Mouse (Mus musculus) E14TG2a.4 (cell line): Measurements from ENCODE around the gene H2-M10.2.
"Not testable (repeated sequence)": the region's sequence is repeated elsewhere in the genome, so short reads cannot be mapped to it uniquely, and the experiment has no call there.

Experiments
- H3K27me3 ChIP-seq: 2 replicates; pipeline ENCODE4 v1.6.1; 2014; ENCODE audit warnings: low read length, control low read depth; ENCODE audit not compliant: insufficient read depth
- H3K36me3 ChIP-seq: 2 replicates; pipeline ENCODE4 v1.6.1; 2014; ENCODE audit warnings: low read length, control low read depth; ENCODE audit not compliant: insufficient read depth
- H3K4me1 ChIP-seq: replicated peaks from 2 replicates; pipeline ENCODE4 v1.6.1; 2014; ENCODE audit warnings: low read depth, low read length, control low read depth
- H3K4me3 ChIP-seq: replicated peaks from 2 replicates; pipeline ENCODE4 v1.5.1; 2014; ENCODE audit warnings: mild to moderate bottlenecking, low read length
- H3K9me3 ChIP-seq: 2 replicates; pipeline ENCODE4 v1.6.1; 2014; ENCODE audit warnings: low read length, control low read depth
- CTCF ChIP-seq: conservative IDR thresholded peaks from 2 replicates; pipeline ENCODE4 v1.5.1; 2014; ENCODE audit warnings: low read length
- NANOG ChIP-seq: IDR thresholded peaks from 2 replicates; pipeline ENCODE4 v1.6.1; 2014; ENCODE audit warnings: borderline replicate concordance, low read length, mixed read lengths
- POU5F1 ChIP-seq: IDR thresholded peaks from 2 replicates; pipeline ENCODE4 v1.6.1; 2014; ENCODE audit warnings: low read length, borderline replicate concordance

The H2-M10.2 gene

GRCm38 (mm10) chr17:36286390-36286789, at the start of gene H2-M10.2:
Gene H2-M10.2, minus strand, starts transcription at chr17:36286490.
- H3K36me3 ChIP-seq = peaks cover 8% of the 10 kb centered on the region
- no peak for TF ChIP-seq POU5F1
- no peak for TF ChIP-seq NANOG
- TF ChIP-seq CTCF = no peak
- peaks cover 6% of the 10 kb centered on the region; the same call in 1 of the 2 replicates for H3K9me3 ChIP-seq
- no peaks in the 10 kb centered on the region for H3K4me1 ChIP-seq
- no peak within 1 kb of the TSS for H3K4me3 ChIP-seq
- no peaks in the 10 kb centered on the region for H3K27me3 ChIP-seq

- Histone ChIP-seq H3K4me3 (no peak within 1 kb of the TSS), H3K27me3 (no peaks in the 10 kb centered on the region), H3K36me3 (no peaks in the 10 kb centered on the region), H3K9me3 (no peaks in the 10 kb centered on the region), H3K4me1 (no peaks in the 10 kb centered on the region)
- TF ChIP-seq NANOG (no peak), CTCF (no peak), POU5F1 (no peak)
These were observed 39.8 kb upstream of the H2-M10.2 start, which contains the start of gene H2-M10.1 for GRCm38 (mm10) chr17:36326055-36326454. Gene H2-M10.1, minus strand, starts transcription at chr17:36326155.

- peak overlapping the region; percentile 69 for H3K4me3 ChIP-seq
- H3K4me1 ChIP-seq = peaks cover 13% of the 10 kb centered on the region
- H3K36me3 ChIP-seq = no peaks in the 10 kb centered on the region
- no peak for TF ChIP-seq CTCF
- no peak for TF ChIP-seq NANOG
- H3K9me3 ChIP-seq = no peaks in the 10 kb centered on the region
- H3K27me3 ChIP-seq = peaks cover 25% of the 10 kb centered on the region
These were observed 29.5 kb upstream of the H2-M10.2 start for GRCm38 (mm10) chr17:36315689-36316253.

- TF ChIP-seq CTCF = no peak
- no peak for TF ChIP-seq POU5F1
- TF ChIP-seq NANOG = 0 out of 2 replicates have a peak, but pooled peaks have one; percentile 20
These were observed 28.9 kb upstream of the H2-M10.2 start for GRCm38 (mm10) chr17:36315041-36315688.

GRCm38 (mm10) chr17:36314511-36314910, 28.2 kb upstream of the H2-M10.2 start:
- no peak for TF ChIP-seq NANOG
- TF ChIP-seq POU5F1 = no peak
- peak overlapping the region; percentile 69 for H3K4me3 ChIP-seq
- no peaks in the 10 kb centered on the region for H3K36me3 ChIP-seq
- H3K27me3 ChIP-seq = peaks cover 25% of the 10 kb centered on the region
- H3K9me3 ChIP-seq = no peaks in the 10 kb centered on the region
- H3K4me1 ChIP-seq = peaks cover 13% of the 10 kb centered on the region

More at GRCm38 (mm10) chr17:36315041-36315688, 28.9 kb upstream of the H2-M10.2 start:
- Histone ChIP-seq H3K36me3 (no peaks in the 10 kb centered on the region), H3K4me1 (peaks cover 13% of the 10 kb centered on the region), H3K9me3 (no peaks in the 10 kb centered on the region), H3K4me3 (peak overlapping the region; percentile 69), H3K27me3 (peaks cover 25% of the 10 kb centered on the region)

- TF ChIP-seq NANOG (no peak), CTCF (no peak), POU5F1 (no peak)
- no peaks in the 10 kb centered on the region for H3K4me1 ChIP-seq
These were observed 23.0 kb upstream of the H2-M10.2 start for GRCm38 (mm10) chr17:36309293-36309692.

GRCm38 (mm10) chr17:36308855-36309254, 22.6 kb upstream of the H2-M10.2 start:
- H3K4me1 ChIP-seq, H3K9me3 ChIP-seq, H3K27me3 ChIP-seq, H3K4me3 ChIP-seq, H3K36me3 ChIP-seq: not testable (repeated sequence)

More at GRCm38 (mm10) chr17:36309293-36309692, 23.0 kb upstream of the H2-M10.2 start:
- Histone ChIP-seq H3K9me3 (no peaks in the 10 kb centered on the region), H3K27me3 (no peaks in the 10 kb centered on the region), H3K36me3 (no peaks in the 10 kb centered on the region), H3K4me3 (no peak overlapping the region)

GRCm38 (mm10) chr17:36281521-36282245, 4.6 kb downstream of the H2-M10.2 start:
- Histone ChIP-seq H3K4me3 (no peak overlapping the region), H3K9me3 (peaks cover 6% of the 10 kb centered on the region; the same call in 1 of the 2 replicates), H3K36me3 (peaks cover 43% of the 10 kb centered on the region), H3K27me3 (no peaks in the 10 kb centered on the region), H3K4me1 (0 out of 2 replicates have a peak, but pooled peaks cover 2% of the 10 kb centered on the region)
- TF ChIP-seq POU5F1 (no peak), CTCF (no peak), NANOG (no peak)
